Mouse (Mus musculus) stomach, postnatal 0 days (tissue): ENCODE measurements around the gene Syt1.

Experiments
- CTCF ChIP-seq: IDR thresholded peaks from 2 replicates; pipeline ENCODE4 v1.5.1; 2016; ENCODE audit warnings: antibody characterized with exemption, low read depth, mild to moderate bottlenecking, moderate library complexity
- EP300 ChIP-seq: optimal IDR thresholded peaks from 2 replicates; pipeline ENCODE3; 2016; ENCODE audit warnings: antibody characterized with exemption

- TF ChIP-seq CTCF (no peak), EP300 (no peak)
Measured at GRCm38 (mm10) chr10:108519156-108519555, 491.6 kb downstream of the Syt1 start.
